12 mouse cellular contexts compared by ENCODE assay signal in genomic region chr2:33781655-33782400, GRCm38 (mm10).
DNase-seq lines count a peak whose midpoint lies in the region; ATAC-seq lines count a peak whose summit lies in the region.
"Had no signal": no experiment of that assay in that cellular context is flagged by ENCODE, and none has a peak within 500 bp of the region (broad histone marks: within the 10 kb centered on the region; RNA-seq: fewer than 3 reads in every experiment).

No protein-coding gene starts in this region.

- no peaks in the 10 kb centered on the region for H3K27me3 ChIP-seq in hindbrain, embryonic 14.5 days (ENCODE audit: control insufficient read depth, insufficient read depth, low read length)
- no peaks in the 10 kb centered on the region for H3K27me3 ChIP-seq in midbrain, embryonic 14.5 days (ENCODE audit: control insufficient read depth, insufficient read depth, low read length)
- H3K27me3 ChIP-seq: CH12.LX; liver, embryonic 15.5 days had no signal

- no peak overlapping the region for H3K4me2 ChIP-seq in hindbrain, embryonic 14.5 days (replicated peaks)
- no peak overlapping the region for H3K4me2 ChIP-seq in midbrain, embryonic 14.5 days (ENCODE audit: low read length)
- H3K4me2 ChIP-seq: liver, embryonic 15.5 days had no signal

- peak overlapping the region; percentile 57 for H3K27ac ChIP-seq in hindbrain, embryonic 14.5 days
- peak overlapping the region; percentile 66 for H3K27ac ChIP-seq in midbrain, embryonic 14.5 days (replicated peaks; ENCODE audit: low read depth, low read length)
- H3K27ac ChIP-seq: liver, embryonic 15.5 days had no signal

- H3K9ac ChIP-seq in hindbrain, embryonic 14.5 days, result no peak overlapping the region
- 0 out of 2 replicates have a peak overlapping the region, but pooled peaks have one; percentile 6 for H3K9ac ChIP-seq in midbrain, embryonic 14.5 days (replicated peaks; ENCODE audit: low read length)
- H3K9ac ChIP-seq: liver, embryonic 15.5 days had no signal

- peaks cover 15% of the 10 kb centered on the region for H3K36me3 ChIP-seq in hindbrain, embryonic 14.5 days (replicated peaks; ENCODE audit: control insufficient read depth, insufficient read depth)
- H3K36me3 ChIP-seq in midbrain, embryonic 14.5 days (ENCODE audit: control insufficient read depth, insufficient read depth, low read length), result 0 out of 2 replicates have a peak, but pooled peaks cover 9% of the 10 kb centered on the region

- ATAC-seq in hindbrain, embryonic 14.5 days (ENCODE audit: low FRiP score), result no peak
- ATAC-seq in midbrain, embryonic 14.5 days (ENCODE audit: low FRiP score, low TSS enrichment), result no peak

- H3K4me1 ChIP-seq in hindbrain, embryonic 14.5 days (replicated peaks; ENCODE audit: control insufficient read depth, insufficient read depth, low read length), result peaks cover 39% of the 10 kb centered on the region
- H3K4me1 ChIP-seq in midbrain, embryonic 14.5 days (ENCODE audit: control insufficient read depth, insufficient read depth, low read length), result peaks cover 35% of the 10 kb centered on the region

- WGBS in hindbrain, embryonic 14.5 days, result 29% methylated on average over 11 of the region's 11 CpGs
- 41% methylated on average over 11 of the region's 11 CpGs for WGBS in midbrain, embryonic 14.5 days

- peak; percentile 24 for DNase-seq in ES-CJ7 (ENCODE audit: low read depth, low spot score)
- DNase-seq in embryo, embryonic 11.5 days (ENCODE audit: low read depth, low spot score), result peak; percentile 60
- DNase-seq in hindbrain, embryonic 14.5 days (ENCODE audit: low spot score), result no peak
- peak; percentile 69 for DNase-seq in midbrain, embryonic 14.5 days
- DNase-seq in adrenal gland, adult (ENCODE audit: inconsistent age in 2 of 2, low spot score in 1 of 2), result no peak
- DNase-seq in heart, postnatal 25 days (ENCODE audit: low spot score), result no peak
- no peak for DNase-seq in left cerebral cortex, postnatal 4 days
- DNase-seq in left cerebral cortex, postnatal 14 days (ENCODE audit: low spot score in 2 of 2), result no peak
- DNase-seq: adrenal gland, postnatal 10 days; kidney, postnatal 25 days had no signal

- no peak overlapping the region for H3K4me3 ChIP-seq in hindbrain, embryonic 14.5 days (replicated peaks; ENCODE audit: low read length)
- no peak overlapping the region for H3K4me3 ChIP-seq in midbrain, embryonic 14.5 days (replicated peaks; ENCODE audit: low read depth, low read length)
- H3K4me3 ChIP-seq: liver, embryonic 15.5 days had no signal

- 0 out of 2 replicates have a peak, but pooled peaks cover 4% of the 10 kb centered on the region for H3K9me3 ChIP-seq in hindbrain, embryonic 14.5 days (ENCODE audit: control insufficient read depth, low read length)
- no peaks in the 10 kb centered on the region for H3K9me3 ChIP-seq in midbrain, embryonic 14.5 days (ENCODE audit: control insufficient read depth, low read length)

- intact Hi-C loops in heart, postnatal 25 days (cut with DNase I), result no loop called here
- intact Hi-C loops in left cerebral cortex, postnatal 4 days (cut with DNase I), result no loop called here
- intact Hi-C loops in left cerebral cortex, postnatal 14 days (cut with DNase I), result no loop called here

Comparison
In these comparisons a context has a peak if more than half of its experiments do, and no peak if none do; other contexts are left out.
1. DNase-seq: peak in ES-CJ7 (single experiment), embryo, embryonic 11.5 days (single experiment) and midbrain, embryonic 14.5 days (single experiment); none in hindbrain, embryonic 14.5 days (single experiment), adrenal gland, adult (0 of 2), heart, postnatal 25 days (single experiment), left cerebral cortex, postnatal 4 days (single experiment) and left cerebral cortex, postnatal 14 days (0 of 2).